In the genomic region with DNA sequence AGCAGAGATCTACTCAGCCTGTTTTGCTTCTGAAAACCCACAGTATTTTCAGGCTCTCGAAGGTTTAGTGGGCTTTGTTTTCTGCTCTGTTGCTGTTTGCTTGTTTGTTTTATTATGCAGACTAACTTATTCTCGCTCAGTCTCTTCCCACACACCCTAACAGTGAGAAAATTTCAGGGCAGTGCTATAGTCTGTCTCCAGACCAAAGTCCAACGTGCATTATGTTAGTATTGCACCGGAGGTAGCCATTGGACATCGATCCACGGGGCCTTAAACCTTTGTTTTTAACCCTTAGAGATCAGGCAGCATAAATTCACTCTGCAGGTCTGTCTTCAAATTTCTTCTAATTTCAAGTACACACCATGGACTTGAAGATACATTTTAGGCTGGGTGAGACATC, we compare ENCODE assay signal across 21 mouse cellular contexts. TPM values are rescaled to one million over a fixed set of nuclear protein-coding genes. Genes with fewer than 3 reads are reported as not detected.
DNase-seq lines count a peak whose midpoint lies in the region; ATAC-seq and TF ChIP-seq lines count a peak whose summit lies in the region.
"Had no signal": no experiment of that assay in that cellular context is flagged by ENCODE, and none has a peak within 500 bp of the region (broad histone marks: within the 10 kb centered on the region; RNA-seq: fewer than 3 reads in every experiment).

No protein-coding gene starts in this region.

- H3K27ac ChIP-seq in heart, embryonic 11.5 days (ENCODE audit: low read depth, low read length): 0 out of 2 replicates have a peak overlapping the region, but pooled peaks have one; percentile 89
- no peak overlapping the region for H3K27ac ChIP-seq in stomach, embryonic 15.5 days
- H3K27ac ChIP-seq in stomach, postnatal 0 days (replicated peaks): no peak overlapping the region
- no peak overlapping the region for H3K27ac ChIP-seq in liver, embryonic 16.5 days (ENCODE audit: low read length)
- H3K27ac ChIP-seq: embryonic facial prominence, embryonic 15.5 days; gastrocnemius, adult 2 months; hindbrain, embryonic 13.5 days; limb, embryonic 15.5 days had no signal

- no peak overlapping the region for H3K9ac ChIP-seq in heart, embryonic 11.5 days (ENCODE audit: low read depth, low read length)
- H3K9ac ChIP-seq in stomach, embryonic 15.5 days: no peak overlapping the region
- H3K9ac ChIP-seq in stomach, postnatal 0 days (ENCODE audit: low read length): no peak overlapping the region
- H3K9ac ChIP-seq in liver, embryonic 16.5 days (ENCODE audit: low read depth, low read length): no peak overlapping the region
- H3K9ac ChIP-seq: embryonic facial prominence, embryonic 15.5 days; hindbrain, embryonic 13.5 days; limb, embryonic 15.5 days had no signal

- no peaks in the 10 kb centered on the region for H3K36me3 ChIP-seq in heart, embryonic 11.5 days (ENCODE audit: control insufficient read depth, insufficient read depth, low read length)
- H3K36me3 ChIP-seq in stomach, embryonic 15.5 days: no peaks in the 10 kb centered on the region
- no peaks in the 10 kb centered on the region for H3K36me3 ChIP-seq in stomach, postnatal 0 days (ENCODE audit: control insufficient read depth, insufficient read depth, low read length)
- no peaks in the 10 kb centered on the region for H3K36me3 ChIP-seq in liver, embryonic 16.5 days (ENCODE audit: control insufficient read depth, insufficient read depth)
- H3K36me3 ChIP-seq: embryonic facial prominence, embryonic 15.5 days; limb, embryonic 15.5 days had no signal

- 79% methylated on average over 6 of the region's 6 CpGs for WGBS in heart, embryonic 11.5 days (ENCODE audit: insufficient replicate concordance)
- WGBS in stomach, embryonic 15.5 days: 67% methylated on average over 6 of the region's 6 CpGs
- 69% methylated on average over 6 of the region's 6 CpGs for WGBS in stomach, postnatal 0 days
- WGBS in liver, embryonic 16.5 days (ENCODE audit: insufficient replicate concordance): 64% methylated on average over 6 of the region's 6 CpGs

- no peak overlapping the region for H3K4me3 ChIP-seq in heart, embryonic 11.5 days (ENCODE audit: low read depth, low read length)
- no peak overlapping the region for H3K4me3 ChIP-seq in stomach, embryonic 15.5 days (replicated peaks)
- H3K4me3 ChIP-seq in stomach, postnatal 0 days (ENCODE audit: low read depth, low read length): no peak overlapping the region
- H3K4me3 ChIP-seq in liver, embryonic 16.5 days (ENCODE audit: low read depth, low read length): no peak overlapping the region
- H3K4me3 ChIP-seq: embryonic facial prominence, embryonic 15.5 days; gastrocnemius, adult 2 months; hindbrain, embryonic 13.5 days; limb, embryonic 15.5 days had no signal

- no peak for DNase-seq in heart, postnatal 25 days (ENCODE audit: low spot score)
- DNase-seq in stomach, postnatal 0 days (ENCODE audit: low spot score): no peak
- DNase-seq in urinary bladder, postnatal 36 days (ENCODE audit: low spot score in 2 of 2): no peak
- DNase-seq: adrenal gland, postnatal 14 days; cerebellum, adult 8-10 months; gastrocnemius, adult 2 months; heart, postnatal 36 days; kidney, postnatal 25 days; left cerebral cortex, postnatal 4 days; lung, postnatal 4 days had no signal

- ATAC-seq in heart, embryonic 11.5 days (replicated peaks; ENCODE audit: insufficient number of reproducible peaks, low FRiP score, low TSS enrichment): no peak
- 0 out of 2 replicates have a peak, but pooled peaks have one; percentile 42 for ATAC-seq in stomach, embryonic 15.5 days (ENCODE audit: insufficient read depth, low FRiP score, low read depth)
- no peak for ATAC-seq in stomach, postnatal 0 days (ENCODE audit: low FRiP score, low TSS enrichment)
- ATAC-seq in liver, embryonic 16.5 days (ENCODE audit: low read depth): no peak
- no peak for ATAC-seq in megakaryocyte progenitor cell, adult 5-6 weeks (replicated peaks; ENCODE audit: poor library complexity)
- ATAC-seq: forebrain, embryonic 14.5 days; inflammation-experienced regulatory T-cells, adult 6 months; midbrain, embryonic 16.5 days had no signal

- H3K9me3 ChIP-seq in heart, embryonic 11.5 days (replicated peaks; ENCODE audit: control insufficient read depth, low read length): no peaks in the 10 kb centered on the region
- H3K9me3 ChIP-seq in stomach, embryonic 15.5 days: no peaks in the 10 kb centered on the region
- H3K9me3 ChIP-seq in stomach, postnatal 0 days (ENCODE audit: control insufficient read depth, low read length): no peaks in the 10 kb centered on the region
- no peaks in the 10 kb centered on the region for H3K9me3 ChIP-seq in liver, embryonic 16.5 days (replicated peaks; ENCODE audit: control insufficient read depth, low read length)
- H3K9me3 ChIP-seq: embryonic facial prominence, embryonic 15.5 days; hindbrain, embryonic 13.5 days; limb, embryonic 15.5 days had no signal

- TF ChIP-seq CTCF in stomach, postnatal 0 days (IDR thresholded peaks at IDR 0.05; ENCODE audit: low read depth): no peak

- TF ChIP-seq EP300 in stomach, postnatal 0 days (optimal IDR thresholded peaks at IDR 0.05): no peak

- peak overlapping the region; percentile 14; the same call in 1 of the 2 replicates for H3K4me2 ChIP-seq in heart, embryonic 11.5 days
- H3K4me2 ChIP-seq in stomach, embryonic 15.5 days: no peak overlapping the region
- no peak overlapping the region for H3K4me2 ChIP-seq in stomach, postnatal 0 days (replicated peaks; ENCODE audit: low read depth)
- H3K4me2 ChIP-seq in liver, embryonic 16.5 days (ENCODE audit: low read depth, low read length): peak overlapping the region; percentile 32; the same call in 1 of the 2 replicates
- H3K4me2 ChIP-seq: embryonic facial prominence, embryonic 15.5 days; hindbrain, embryonic 13.5 days; limb, embryonic 15.5 days had no signal

- H3K27me3 ChIP-seq in heart, embryonic 11.5 days (ENCODE audit: control insufficient read depth, insufficient read depth, low read length): no peaks in the 10 kb centered on the region
- H3K27me3 ChIP-seq in stomach, embryonic 15.5 days (replicated peaks): no peaks in the 10 kb centered on the region
- H3K27me3 ChIP-seq in stomach, postnatal 0 days (ENCODE audit: control insufficient read depth, insufficient read depth, low read length): no peaks in the 10 kb centered on the region
- H3K27me3 ChIP-seq in liver, embryonic 16.5 days (ENCODE audit: control insufficient read depth, insufficient read depth, low read depth, low read length): no peaks in the 10 kb centered on the region
- H3K27me3 ChIP-seq: embryonic facial prominence, embryonic 15.5 days; hindbrain, embryonic 13.5 days; limb, embryonic 15.5 days had no signal

- intact Hi-C loops in heart, postnatal 25 days (cut with DNase I): no loop called here

- peaks cover 16% of the 10 kb centered on the region for H3K4me1 ChIP-seq in heart, embryonic 11.5 days (ENCODE audit: control insufficient read depth, insufficient read depth, low read length)
- no peaks in the 10 kb centered on the region for H3K4me1 ChIP-seq in stomach, embryonic 15.5 days
- no peaks in the 10 kb centered on the region for H3K4me1 ChIP-seq in stomach, postnatal 0 days (replicated peaks; ENCODE audit: control insufficient read depth, insufficient read depth)
- peaks cover 38% of the 10 kb centered on the region for H3K4me1 ChIP-seq in liver, embryonic 16.5 days (ENCODE audit: control insufficient read depth, low read depth, low read length)
- H3K4me1 ChIP-seq: embryonic facial prominence, embryonic 15.5 days; limb, embryonic 15.5 days had no signal

RNA-seq across cellular contexts. Expression of gene Gm10645, which starts 50.5 kb away (rescaled TPM):
- 0.56 and 0.72 TPM in 2 replicates for polyA plus RNA-seq in heart, embryonic 11.5 days (2014; fragmentation: Nextera tagmentation; extraction: Ambion mirVana)
- under 1 TPM in 1 of 2 experiments, not detected in 1; 0.23 TPM for total RNA-seq in heart, postnatal 25 days (2021)
- 2.8 and 3.1 TPM in 2 replicates for polyA plus RNA-seq in stomach, embryonic 15.5 days (2015; fragmentation: Nextera tagmentation; extraction: Ambion mirVana)
- 3.3 TPM in 2 replicates for polyA plus RNA-seq in stomach, postnatal 0 days (2015; fragmentation: Nextera tagmentation; extraction: Ambion mirVana)
- 0.15 and 0.20 TPM in 2 replicates for polyA plus RNA-seq in liver, embryonic 16.5 days (2015; fragmentation: Nextera tagmentation; extraction: Ambion mirVana)
- 0.12 TPM in 1 of 2 replicates, not detected in the other for total RNA-seq in megakaryocyte progenitor cell, adult 5-6 weeks (2015)
- total RNA-seq in megakaryocyte progenitor cell, adult 5-6 weeks (2017): not detected in 2 replicates
- total RNA-seq: adrenal gland, postnatal 14 days; gastrocnemius, adult 2 months; heart, postnatal 36 days had no signal
- polyA plus RNA-seq: inflammation-experienced regulatory T-cells, adult 6 months; testis, adult 2 months had no signal

RNA-seq across cellular contexts. Expression of gene Tbc1d9, which starts 51.4 kb away (rescaled TPM):
- 1.2 and 1.3 TPM in 2 replicates for polyA plus RNA-seq in heart, embryonic 11.5 days (2014; fragmentation: Nextera tagmentation; extraction: Ambion mirVana)
- total RNA-seq in heart, postnatal 25 days (2021): 1 to 10 TPM; 2.1 to 2.8 TPM
- polyA plus RNA-seq in stomach, embryonic 15.5 days (2015; fragmentation: Nextera tagmentation; extraction: Ambion mirVana): 3.0 and 3.8 TPM in 2 replicates
- polyA plus RNA-seq in stomach, postnatal 0 days (2015; fragmentation: Nextera tagmentation; extraction: Ambion mirVana): 2.6 and 3.2 TPM in 2 replicates
- polyA plus RNA-seq in liver, embryonic 16.5 days (2015; fragmentation: Nextera tagmentation; extraction: Ambion mirVana): 0.40 and 0.61 TPM in 2 replicates
- total RNA-seq in megakaryocyte progenitor cell, adult 5-6 weeks (2015): 0.34 and 0.42 TPM in 2 replicates
- total RNA-seq in megakaryocyte progenitor cell, adult 5-6 weeks (2017): 0.71 and 1.3 TPM in 2 replicates

Comparison
In these comparisons a context has a peak if more than half of its experiments do, and no peak if none do; other contexts are left out.
1. H3K4me2 ChIP-seq: peak in heart, embryonic 11.5 days (single experiment) and liver, embryonic 16.5 days (single experiment); none in stomach, embryonic 15.5 days (single experiment) and stomach, postnatal 0 days (single experiment).